Mouse (Mus musculus) E14TG2a.4 (cell line): Measurements from ENCODE around the gene Sptbn4.

Experiments used
- CTCF ChIP-seq: conservative IDR thresholded peaks from 2 replicates; pipeline ENCODE4 v1.5.1; 2014; ENCODE audit warnings: low read length
- POU5F1 ChIP-seq: IDR thresholded peaks from 2 replicates; pipeline ENCODE4 v1.6.1; 2014; ENCODE audit warnings: low read length, borderline replicate concordance

- TF ChIP-seq CTCF (peak; percentile 37), POU5F1 (no peak)
Observed at GRCm38 (mm10) chr7:27329326-27329947, 118.0 kb downstream of the Sptbn4 start.
